Mouse (Mus musculus): ENCODE measurements around the gene Syngr2. TPM values are rescaled to one million over a fixed set of nuclear protein-coding genes. Genes with fewer than 3 reads are reported as not detected.
A peak's percentile ranks its signal among the peaks of the same experiment; 100 is the strongest.

Syngr2 gene
- polyA plus RNA-seq, 1 experiment from 2014 or later, result 29.9 TPM

GRCm38 (mm10) chr11:117843434-117843833 is 34.0 kb downstream of the Syngr2 start:
- no peaks in the 10 kb centered on the region for H3K27me3 ChIP-seq (ENCODE audit: control insufficient read depth, insufficient read depth, low read length)
- DNase-seq (ENCODE audit: low spot score), result no peak
- H3K27ac ChIP-seq (ENCODE audit: low read depth, low read length), result no peak overlapping the region
- ATAC-seq (ENCODE audit: insufficient read depth, low FRiP score, low TSS enrichment), result no peak
- no peak overlapping the region for H3K9ac ChIP-seq (ENCODE audit: low read length)
- H3K9me3 ChIP-seq (ENCODE audit: control insufficient read depth, low read length), result no peaks in the 10 kb centered on the region
- H3K36me3 ChIP-seq (ENCODE audit: control insufficient read depth, insufficient read depth, low read length), result no peaks in the 10 kb centered on the region
- no peak overlapping the region for H3K4me2 ChIP-seq (ENCODE audit: low read depth)
- peaks cover 3% of the 10 kb centered on the region; the same call in 1 of the 2 replicates for H3K4me1 ChIP-seq (ENCODE audit: control insufficient read depth, insufficient read depth, low read length)
- H3K4me3 ChIP-seq (ENCODE audit: low read depth, low read length), result no peak overlapping the region
- WGBS, result 92% methylated on average over 2 of the region's 2 CpGs

- DNase-seq (ENCODE audit: low spot score) (no peak), ATAC-seq (ENCODE audit: insufficient read depth, low FRiP score, low TSS enrichment) (no peak)
- Histone ChIP-seq H3K9me3 (ENCODE audit: control insufficient read depth, low read length) (no peaks in the 10 kb centered on the region), H3K4me3 (ENCODE audit: low read depth, low read length) (no peak overlapping the region), H3K27me3 (ENCODE audit: control insufficient read depth, insufficient read depth, low read length) (no peaks in the 10 kb centered on the region), H3K9ac (ENCODE audit: low read length) (no peak overlapping the region), H3K4me2 (ENCODE audit: low read depth) (no peak overlapping the region), H3K36me3 (ENCODE audit: control insufficient read depth, insufficient read depth, low read length) (no peaks in the 10 kb centered on the region), H3K27ac (ENCODE audit: low read depth, low read length) (no peak overlapping the region), H3K4me1 (ENCODE audit: control insufficient read depth, insufficient read depth, low read length) (peaks cover 9% of the 10 kb centered on the region; the same call in 1 of the 2 replicates)
- 74% methylated on average over 2 of the region's 2 CpGs for WGBS
Observed at GRCm38 (mm10) chr11:117844997-117845396, 35.5 kb downstream of the Syngr2 start.

- no peaks in the 10 kb centered on the region for H3K27me3 ChIP-seq (ENCODE audit: control insufficient read depth, insufficient read depth, low read length)
- peaks cover 12% of the 10 kb centered on the region; the same call in 1 of the 2 replicates for H3K4me1 ChIP-seq (ENCODE audit: control insufficient read depth, insufficient read depth, low read length)
- H3K4me2 ChIP-seq (ENCODE audit: low read depth), result no peak overlapping the region
- H3K9ac ChIP-seq (ENCODE audit: low read length), result no peak overlapping the region
- WGBS, result 87% methylated on average over 2 of the region's 2 CpGs
- DNase-seq (ENCODE audit: low spot score), result no peak
- no peaks in the 10 kb centered on the region for H3K9me3 ChIP-seq (ENCODE audit: control insufficient read depth, low read length)
- ATAC-seq (ENCODE audit: insufficient read depth, low FRiP score, low TSS enrichment), result no peak
- no peak overlapping the region for H3K27ac ChIP-seq (ENCODE audit: low read depth, low read length)
- no peak overlapping the region for H3K4me3 ChIP-seq (ENCODE audit: low read depth, low read length)
- H3K36me3 ChIP-seq (ENCODE audit: control insufficient read depth, insufficient read depth, low read length), result no peaks in the 10 kb centered on the region
Observed at GRCm38 (mm10) chr11:117845651-117846050, 36.2 kb downstream of the Syngr2 start.

GRCm38 (mm10) chr11:117846640-117847039 is 37.2 kb downstream of the Syngr2 start:
- Histone ChIP-seq H3K36me3 (ENCODE audit: control insufficient read depth, insufficient read depth, low read length) (no peaks in the 10 kb centered on the region; the same call in 1 of the 2 replicates), H3K4me3 (ENCODE audit: low read depth, low read length) (no peak overlapping the region), H3K4me1 (ENCODE audit: control insufficient read depth, insufficient read depth, low read length) (peaks cover 12% of the 10 kb centered on the region; the same call in 1 of the 2 replicates), H3K27ac (ENCODE audit: low read depth, low read length) (no peak overlapping the region), H3K4me2 (ENCODE audit: low read depth) (no peak overlapping the region), H3K9ac (ENCODE audit: low read length) (no peak overlapping the region), H3K9me3 (ENCODE audit: control insufficient read depth, low read length) (no peaks in the 10 kb centered on the region), H3K27me3 (ENCODE audit: control insufficient read depth, insufficient read depth, low read length) (no peaks in the 10 kb centered on the region)
- DNase-seq (ENCODE audit: low spot score) (no peak), ATAC-seq (ENCODE audit: insufficient read depth, low FRiP score, low TSS enrichment) (no peak)
- 68% methylated on average over 5 of the region's 5 CpGs for WGBS

- no peak for ATAC-seq (ENCODE audit: insufficient read depth, low FRiP score, low TSS enrichment)
- 81% methylated on average over 7 of the region's 7 CpGs for WGBS
- Histone ChIP-seq H3K4me3 (ENCODE audit: low read depth, low read length) (no peak overlapping the region), H3K9me3 (ENCODE audit: control insufficient read depth, low read length) (no peaks in the 10 kb centered on the region), H3K9ac (ENCODE audit: low read length) (peak overlapping the region; percentile 62; the same call in 1 of the 2 replicates), H3K4me2 (ENCODE audit: low read depth) (no peak overlapping the region), H3K27me3 (ENCODE audit: control insufficient read depth, insufficient read depth, low read length) (no peaks in the 10 kb centered on the region), H3K27ac (ENCODE audit: low read depth, low read length) (no peak overlapping the region), H3K36me3 (ENCODE audit: control insufficient read depth, insufficient read depth, low read length) (peaks cover under 1% of the 10 kb centered on the region), H3K4me1 (ENCODE audit: control insufficient read depth, insufficient read depth, low read length) (peaks cover 12% of the 10 kb centered on the region; the same call in 1 of the 2 replicates)
- DNase-seq (ENCODE audit: low spot score), result no peak
Observed at GRCm38 (mm10) chr11:117847593-117848215, 38.2 kb downstream of the Syngr2 start.

GRCm38 (mm10) chr11:117848271-117848984 is 39.0 kb downstream of the Syngr2 start:
- Histone ChIP-seq H3K36me3 (ENCODE audit: control insufficient read depth, insufficient read depth, low read length) (peaks cover 3% of the 10 kb centered on the region), H3K27ac (ENCODE audit: low read depth, low read length) (peak overlapping the region; percentile 86), H3K4me2 (ENCODE audit: low read depth) (peak overlapping the region; percentile 48), H3K9ac (ENCODE audit: low read length) (peak overlapping the region; percentile 62), H3K9me3 (ENCODE audit: control insufficient read depth, low read length) (no peaks in the 10 kb centered on the region), H3K27me3 (ENCODE audit: control insufficient read depth, insufficient read depth, low read length) (no peaks in the 10 kb centered on the region), H3K4me3 (ENCODE audit: low read depth, low read length) (peak overlapping the region; percentile 50), H3K4me1 (ENCODE audit: control insufficient read depth, insufficient read depth, low read length) (peaks cover 12% of the 10 kb centered on the region; the same call in 1 of the 2 replicates)
- ATAC-seq (ENCODE audit: insufficient read depth, low FRiP score, low TSS enrichment) (peak; percentile 75), DNase-seq (ENCODE audit: low spot score) (no peak)
- 9% methylated on average over 19 of the region's 19 CpGs for WGBS

GRCm38 (mm10) chr11:117848985-117849671 is 39.7 kb downstream of the Syngr2 start, which contains the start of gene Birc5:
Gene Birc5, plus strand, starts transcription at chr11:117849251.
- DNase-seq (ENCODE audit: low spot score) (peak; percentile 99), ATAC-seq (ENCODE audit: insufficient read depth, low FRiP score, low TSS enrichment) (peak; percentile 92)
- peak within 1 kb of the TSS; percentile 86 for H3K27ac ChIP-seq (ENCODE audit: low read depth, low read length)
- no peaks in the 10 kb centered on the region for H3K9me3 ChIP-seq (ENCODE audit: control insufficient read depth, low read length)
- peak within 1 kb of the TSS; percentile 50 for H3K4me3 ChIP-seq (ENCODE audit: low read depth, low read length)
- H3K9ac ChIP-seq (ENCODE audit: low read length), result peak within 1 kb of the TSS; percentile 62
- no peaks in the 10 kb centered on the region for H3K27me3 ChIP-seq (ENCODE audit: control insufficient read depth, insufficient read depth, low read length)
- H3K4me2 ChIP-seq (ENCODE audit: low read depth), result peak within 1 kb of the TSS; percentile 65
- H3K36me3 ChIP-seq (ENCODE audit: control insufficient read depth, insufficient read depth, low read length), result peaks cover 4% of the 10 kb centered on the region
- WGBS, result under 1% methylated on average over 50 of the region's 51 CpGs
- peaks cover 12% of the 10 kb centered on the region; the same call in 1 of the 2 replicates for H3K4me1 ChIP-seq (ENCODE audit: control insufficient read depth, insufficient read depth, low read length)

GRCm38 (mm10) chr11:117852875-117853274 is 43.4 kb downstream of the Syngr2 start:
- ATAC-seq (ENCODE audit: insufficient read depth, low FRiP score, low TSS enrichment) (no peak), DNase-seq (ENCODE audit: low spot score) (no peak)
- Histone ChIP-seq H3K36me3 (ENCODE audit: control insufficient read depth, insufficient read depth, low read length) (peaks cover 20% of the 10 kb centered on the region), H3K9ac (ENCODE audit: low read length) (no peak overlapping the region), H3K9me3 (ENCODE audit: control insufficient read depth, low read length) (no peaks in the 10 kb centered on the region), H3K4me2 (ENCODE audit: low read depth) (no peak overlapping the region), H3K4me1 (ENCODE audit: control insufficient read depth, insufficient read depth, low read length) (peaks cover 12% of the 10 kb centered on the region; the same call in 1 of the 2 replicates), H3K4me3 (ENCODE audit: low read depth, low read length) (no peak overlapping the region), H3K27ac (ENCODE audit: low read depth, low read length) (no peak overlapping the region), H3K27me3 (ENCODE audit: control insufficient read depth, insufficient read depth, low read length) (no peaks in the 10 kb centered on the region)
- 96% methylated on average over 3 of the region's 3 CpGs for WGBS

Measured in neural tube, embryonic 11.5 days (tissue).